Mouse (Mus musculus) liver, embryonic 16.5 days (tissue): ENCODE measurements around the gene Cd163l1. TPM values are rescaled to one million over a fixed set of nuclear protein-coding genes. Genes with fewer than 3 reads are reported as not detected.

Experiments used
- ATAC-seq: fragments of 200-750 bp; cut with Nextera tagmentation; 2 replicates; pipeline ENCODE4 v1.8.0; 2017; ENCODE audit warnings: low read depth, mild to moderate bottlenecking, moderate number of reproducible peaks, moderate library complexity
- H3K27ac ChIP-seq: fragments of 300-500 bp; sonication (generic); 2 replicates; pipeline ENCODE4 v1.5.1; 2014; ENCODE audit warnings: mild to moderate bottlenecking, low read length
- H3K27me3 ChIP-seq: fragments of 300-500 bp; sonication (generic); 2 replicates; pipeline ENCODE4 v1.6.1; 2014; ENCODE audit warnings: low read depth, low read length, mixed read lengths; ENCODE audit not compliant: control insufficient read depth, insufficient read depth
- H3K36me3 ChIP-seq: fragments of 300-500 bp; sonication (generic); 2 replicates; pipeline ENCODE4 v1.6.1; 2014; ENCODE audit warnings: mild to moderate bottlenecking; ENCODE audit not compliant: control insufficient read depth, insufficient read depth
- H3K4me1 ChIP-seq: fragments of 300-500 bp; sonication (generic); 2 replicates; pipeline ENCODE4 v1.6.1; 2014; ENCODE audit warnings: low read depth, low read length, mixed read lengths; ENCODE audit not compliant: control insufficient read depth
- H3K4me2 ChIP-seq: fragments of 300-500 bp; sonication (generic); 2 replicates; pipeline ENCODE4 v1.6.1; 2014; ENCODE audit warnings: low read depth, low read length, mixed read lengths
- H3K4me3 ChIP-seq: fragments of 300-500 bp; sonication (generic); 2 replicates; pipeline ENCODE4 v1.5.1; 2014; ENCODE audit warnings: low read depth, mild to moderate bottlenecking, low read length
- H3K9ac ChIP-seq: fragments of 300-500 bp; sonication (generic); 2 replicates; pipeline ENCODE4 v1.6.1; 2014; ENCODE audit warnings: low read depth, low read length
- H3K9me3 ChIP-seq: fragments of 300-500 bp; sonication (generic); replicated peaks from 2 replicates; pipeline ENCODE4 v1.6.1; 2016; ENCODE audit warnings: low read length; ENCODE audit not compliant: control insufficient read depth
- WGBS: fragments of 180-500 bp; shearing (Covaris S2); extraction: QIAGEN DNeasy Blood & Tissue Kit; methylation state at CpG from one replicate; pipeline ENCODE4 v1.1.7; 2014; ENCODE audit not compliant: insufficient replicate concordance; 5-methylcytosine and 5-hydroxymethylcytosine counted together
- polyA plus RNA-seq: library from polyadenylated mRNA; unstranded; fragments of >200 nt; fragmentation: Nextera tagmentation; extraction: Ambion mirVana; gene quantifications from 2 replicates; pipeline ENCODE4 v1.2.1, GENCODE M21; 2015

Gene Cd163l1
- polyA plus RNA-seq, 1 experiment from 2014 or later = 0.05 TPM

GRCm38 (mm10) chr7:140233696-140234095, 15.6 kb downstream of the Cd163l1 start:
- no peak for ATAC-seq
- 82% methylated on average over 3 of the region's 3 CpGs for WGBS
- H3K4me1 ChIP-seq = no peaks in the 10 kb centered on the region
- H3K27me3 ChIP-seq = no peaks in the 10 kb centered on the region
- no peaks in the 10 kb centered on the region for H3K9me3 ChIP-seq
- H3K27ac ChIP-seq = no peak overlapping the region
- H3K4me2 ChIP-seq = no peak overlapping the region
- no peaks in the 10 kb centered on the region for H3K36me3 ChIP-seq
- no peak overlapping the region for H3K9ac ChIP-seq
- no peak overlapping the region for H3K4me3 ChIP-seq

- WGBS = 61% methylated on average over 4 of the region's 4 CpGs
Measured at GRCm38 (mm10) chr7:140247216-140247615, 29.1 kb downstream of the Cd163l1 start, which contains the start of gene 5830411N06Rik. 5830411N06Rik (plus strand) TSS chr7:140247284.

GRCm38 (mm10) chr7:140253780-140254299, 35.8 kb downstream of the Cd163l1 start:
- no peak overlapping the region for H3K27ac ChIP-seq
- no peak for ATAC-seq
- 49% methylated on average over 7 of the region's 7 CpGs for WGBS

More at GRCm38 (mm10) chr7:140247216-140247615, 29.1 kb downstream of the Cd163l1 start, which contains the start of gene 5830411N06Rik:
- Histone ChIP-seq H3K4me2 (no peak within 1 kb of the TSS), H3K9me3 (no peaks in the 10 kb centered on the region), H3K9ac (no peak within 1 kb of the TSS), H3K36me3 (no peaks in the 10 kb centered on the region), H3K4me3 (no peak within 1 kb of the TSS), H3K27ac (no peak within 1 kb of the TSS), H3K4me1 (no peaks in the 10 kb centered on the region), H3K27me3 (no peaks in the 10 kb centered on the region)
- ATAC-seq = no peak

More at GRCm38 (mm10) chr7:140253780-140254299, 35.8 kb downstream of the Cd163l1 start:
- Histone ChIP-seq H3K27me3 (no peaks in the 10 kb centered on the region), H3K4me3 (no peak overlapping the region), H3K4me1 (no peaks in the 10 kb centered on the region), H3K9me3 (no peaks in the 10 kb centered on the region), H3K36me3 (no peaks in the 10 kb centered on the region), H3K9ac (no peak overlapping the region), H3K4me2 (no peak overlapping the region)

Other genes starting within 250 kb of the Cd163l1 start
- gene 6430531B16Rik, start 239.5 kb upstream of the Cd163l1 start, polyA plus RNA-seq = not detected in 2 replicates
- gene Adam8, start 225.7 kb upstream of the Cd163l1 start, polyA plus RNA-seq = 1.6 and 1.8 TPM in 2 replicates
- 15.5 and 16.5 TPM in 2 replicates for gene Zfp511, start 181.9 kb upstream of the Cd163l1 start, polyA plus RNA-seq
- 22.2 and 23.3 TPM in 2 replicates for gene Tubgcp2, start 181.6 kb upstream of the Cd163l1 start, polyA plus RNA-seq
- not detected in 2 replicates for gene Msx3, start 169.2 kb upstream of the Cd163l1 start, polyA plus RNA-seq
- not detected in 2 replicates for gene Caly, start 135.7 kb upstream of the Cd163l1 start, polyA plus RNA-seq
- 9.5 TPM in 1 of 2 replicates, not detected in the other for gene Prap1, start 124.9 kb upstream of the Cd163l1 start, polyA plus RNA-seq
- 8.4 and 11.6 TPM in 2 replicates for gene Fuom, start 115.8 kb upstream of the Cd163l1 start, polyA plus RNA-seq
- 11.0 and 14.3 TPM in 2 replicates for gene Paox, start 102.5 kb upstream of the Cd163l1 start, polyA plus RNA-seq
- gene Echs1, start 101.8 kb upstream of the Cd163l1 start, polyA plus RNA-seq = 122 and 131 TPM in 2 replicates
- gene Mtg1, start 80.7 kb upstream of the Cd163l1 start, polyA plus RNA-seq = 13.0 and 13.1 TPM in 2 replicates
- gene Sprn, start 63.4 kb upstream of the Cd163l1 start, polyA plus RNA-seq = not detected in 2 replicates
- gene Olfr522, start 53.5 kb upstream of the Cd163l1 start, polyA plus RNA-seq = not detected in 2 replicates
- gene Olfr523, start 45.0 kb upstream of the Cd163l1 start, polyA plus RNA-seq = not detected in 2 replicates
- gene Olfr524, start 12.3 kb upstream of the Cd163l1 start, polyA plus RNA-seq = not detected in 2 replicates
- gene 5830411N06Rik, start 29.0 kb downstream of the Cd163l1 start, polyA plus RNA-seq = not detected in 2 replicates
- not detected in 2 replicates for gene Olfr525, start 102.6 kb downstream of the Cd163l1 start, polyA plus RNA-seq
- gene Olfr527, start 115.8 kb downstream of the Cd163l1 start, polyA plus RNA-seq = not detected in 2 replicates
- gene Olfr60, start 143.4 kb downstream of the Cd163l1 start, polyA plus RNA-seq = not detected in 2 replicates
- gene Olfr530, start 158.1 kb downstream of the Cd163l1 start, polyA plus RNA-seq = not detected in 2 replicates
- gene Olfr531, start 184.7 kb downstream of the Cd163l1 start, polyA plus RNA-seq = not detected in 2 replicates
- not detected in 2 replicates for gene Olfr532, start 203.4 kb downstream of the Cd163l1 start, polyA plus RNA-seq
- gene Olfr533, start 245.1 kb downstream of the Cd163l1 start, polyA plus RNA-seq = not detected in 2 replicates